Mouse (Mus musculus): Measurements from ENCODE around the gene Slc16a9. TPM values are rescaled to one million over a fixed set of nuclear protein-coding genes. Genes with fewer than 3 reads are reported as not detected.
A peak's percentile ranks its signal among the peaks of the same experiment; 100 is the strongest.

Slc16a9 gene
- polyA plus RNA-seq, 1 experiment: 3.7 TPM

DNA sequence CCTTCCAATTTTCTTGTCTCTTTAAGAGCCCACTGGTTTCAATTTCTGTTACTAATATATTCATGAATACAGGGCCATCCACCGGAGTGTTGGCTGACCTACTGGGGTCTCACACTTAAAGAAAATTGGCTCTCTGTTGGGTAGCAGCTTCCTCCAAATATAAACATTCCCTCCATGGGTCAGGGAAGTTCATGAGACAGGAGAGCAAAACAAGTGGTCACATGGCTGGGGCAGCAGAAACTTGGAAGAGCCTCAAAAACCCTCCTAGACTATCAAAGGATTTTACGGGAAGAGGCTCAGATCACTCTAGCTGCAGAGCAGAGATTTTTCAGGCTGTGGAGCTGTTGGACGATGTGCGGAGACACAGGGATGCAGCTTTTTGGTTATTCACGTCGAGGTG, 19.1 kb upstream of the Slc16a9 start:
- 59% methylated on average over 6 of the region's 6 CpGs for WGBS

DNA sequence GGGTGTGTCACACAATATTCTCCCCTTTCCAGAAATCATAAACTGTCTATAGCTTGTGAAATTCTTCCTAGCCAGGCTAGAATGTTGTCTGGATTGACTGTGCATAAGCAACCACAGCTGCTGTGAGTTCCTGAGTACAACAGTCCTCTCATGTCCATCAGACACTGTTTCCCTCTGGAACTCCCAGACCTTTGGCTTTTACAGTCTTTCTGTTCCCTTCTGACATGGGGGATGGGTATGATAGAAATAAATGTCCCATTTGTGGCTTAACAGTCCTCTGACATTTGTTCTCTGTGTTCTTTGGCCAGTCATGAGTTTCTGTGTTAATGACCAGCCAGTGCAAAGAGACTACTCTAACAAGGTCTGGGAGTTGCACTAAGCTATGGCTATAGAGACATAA, 18.3 kb upstream of the Slc16a9 start:
- TF ChIP-seq CTCF (IDR thresholded peaks at IDR 0.05; ENCODE audit: borderline replicate concordance, insufficient read depth, low read depth, low read length) (no peak), POLR2A (IDR thresholded peaks at IDR 0.05; ENCODE audit: borderline replicate concordance, insufficient read depth, low read length) (no peak)
- no peak overlapping the region for H3K4me3 ChIP-seq (replicated peaks; ENCODE audit: insufficient read depth, low read depth, low read length)
- no peak overlapping the region for H3K27ac ChIP-seq (ENCODE audit: insufficient read depth, low read length)
- no peak for DNase-seq
- no peaks in the 10 kb centered on the region for H3K27me3 ChIP-seq (ENCODE audit: control insufficient read depth, insufficient read depth, low read length)
- no peaks in the 10 kb centered on the region for H3K4me1 ChIP-seq (ENCODE audit: control insufficient read depth, insufficient read depth, low read length)

More for the DNA sequence above, 19.1 kb upstream of the Slc16a9 start:
- no peak for TF ChIP-seq CTCF (IDR thresholded peaks at IDR 0.05; ENCODE audit: borderline replicate concordance, insufficient read depth, low read depth, low read length)
- no peak for TF ChIP-seq POLR2A (IDR thresholded peaks at IDR 0.05; ENCODE audit: borderline replicate concordance, insufficient read depth, low read length)
- no peak overlapping the region for H3K4me3 ChIP-seq (replicated peaks; ENCODE audit: insufficient read depth, low read depth, low read length)
- no peak overlapping the region for H3K27ac ChIP-seq (ENCODE audit: insufficient read depth, low read length)
- H3K27me3 ChIP-seq (ENCODE audit: control insufficient read depth, insufficient read depth, low read length): no peaks in the 10 kb centered on the region
- H3K4me1 ChIP-seq (ENCODE audit: control insufficient read depth, insufficient read depth, low read length): no peaks in the 10 kb centered on the region
- no peak for DNase-seq

DNA sequence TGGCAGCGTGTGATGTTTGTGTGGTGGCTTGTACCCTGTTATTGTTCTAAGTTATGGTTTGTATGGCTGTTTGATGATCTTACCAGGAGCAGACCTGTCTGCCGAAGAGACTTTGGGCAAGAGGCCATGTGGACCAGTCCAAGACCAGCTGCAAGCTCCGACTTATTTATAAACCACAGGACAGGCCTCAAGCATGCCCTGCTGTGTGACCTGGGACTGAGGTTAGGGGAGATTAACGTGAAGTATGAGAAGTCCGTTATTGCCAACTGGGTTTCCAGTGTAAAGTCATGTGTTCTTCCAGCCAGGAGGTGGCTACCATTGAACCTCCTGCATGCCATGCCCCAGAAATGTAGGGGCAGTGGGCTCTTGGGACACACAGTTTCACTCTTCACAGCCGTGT, 14.5 kb upstream of the Slc16a9 start:
- Histone ChIP-seq H3K27ac (ENCODE audit: insufficient read depth, low read length) (no peak overlapping the region), H3K27me3 (ENCODE audit: control insufficient read depth, insufficient read depth, low read length) (no peaks in the 10 kb centered on the region; the same call in 1 of the 2 replicates), H3K4me1 (ENCODE audit: control insufficient read depth, insufficient read depth, low read length) (no peaks in the 10 kb centered on the region), H3K4me3 (replicated peaks; ENCODE audit: insufficient read depth, low read depth, low read length) (no peak overlapping the region)
- WGBS: 36% methylated on average over 6 of the region's 6 CpGs
- TF ChIP-seq CTCF (IDR thresholded peaks at IDR 0.05; ENCODE audit: borderline replicate concordance, insufficient read depth, low read depth, low read length): no peak
- TF ChIP-seq POLR2A (IDR thresholded peaks at IDR 0.05; ENCODE audit: borderline replicate concordance, insufficient read depth, low read length): no peak
- no peak for DNase-seq

DNA sequence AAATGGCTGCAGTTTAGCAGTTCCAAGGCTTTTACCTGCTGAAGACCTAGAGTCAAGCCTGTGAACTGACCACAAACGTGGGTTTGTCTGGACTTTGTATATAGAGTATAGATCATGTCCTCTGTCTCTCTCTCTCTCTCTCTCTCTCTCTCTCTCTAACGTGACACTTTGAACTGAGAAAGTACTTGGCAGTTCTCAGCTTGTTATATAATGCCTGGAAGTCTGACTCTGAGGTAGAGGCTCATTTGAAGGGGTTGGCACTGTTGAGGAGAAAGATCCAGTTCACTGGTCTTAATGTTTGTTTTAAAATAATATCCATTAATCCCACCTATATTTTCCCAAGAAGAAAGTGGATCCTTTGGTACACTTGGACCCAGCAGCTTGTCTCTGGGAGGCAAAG, 7.0 kb upstream of the Slc16a9 start:
- Histone ChIP-seq H3K4me1 (ENCODE audit: control insufficient read depth, insufficient read depth, low read length) (no peaks in the 10 kb centered on the region), H3K4me3 (replicated peaks; ENCODE audit: insufficient read depth, low read depth, low read length) (no peak overlapping the region), H3K27me3 (ENCODE audit: control insufficient read depth, insufficient read depth, low read length) (no peaks in the 10 kb centered on the region; the same call in 1 of the 2 replicates), H3K27ac (ENCODE audit: insufficient read depth, low read length) (no peak overlapping the region)
- TF ChIP-seq POLR2A (IDR thresholded peaks at IDR 0.05; ENCODE audit: borderline replicate concordance, insufficient read depth, low read length) (no peak), CTCF (IDR thresholded peaks at IDR 0.05; ENCODE audit: borderline replicate concordance, insufficient read depth, low read depth, low read length) (no peak)
- no peak for DNase-seq
- WGBS: 72% methylated on average over 2 of the region's 2 CpGs

- H3K4me1 ChIP-seq (ENCODE audit: control insufficient read depth, insufficient read depth, low read length): no peaks in the 10 kb centered on the region; the same call in 1 of the 2 replicates
- H3K27ac ChIP-seq (ENCODE audit: insufficient read depth, low read length): no peak overlapping the region
- peak in 1 of 2 experiments; percentile 6 for DNase-seq
- 65% methylated on average over 8 of the region's 8 CpGs for WGBS
- H3K27me3 ChIP-seq (ENCODE audit: control insufficient read depth, insufficient read depth, low read length): no peaks in the 10 kb centered on the region
- TF ChIP-seq POLR2A (IDR thresholded peaks at IDR 0.05; ENCODE audit: borderline replicate concordance, insufficient read depth, low read length) (no peak), CTCF (IDR thresholded peaks at IDR 0.05; ENCODE audit: borderline replicate concordance, insufficient read depth, low read depth, low read length) (no peak)
- no peak overlapping the region for H3K4me3 ChIP-seq (replicated peaks; ENCODE audit: insufficient read depth, low read depth, low read length)
Observed at GRCm38 (mm10) chr10:70242751-70243444, 2.0 kb upstream of the Slc16a9 start.

DNA sequence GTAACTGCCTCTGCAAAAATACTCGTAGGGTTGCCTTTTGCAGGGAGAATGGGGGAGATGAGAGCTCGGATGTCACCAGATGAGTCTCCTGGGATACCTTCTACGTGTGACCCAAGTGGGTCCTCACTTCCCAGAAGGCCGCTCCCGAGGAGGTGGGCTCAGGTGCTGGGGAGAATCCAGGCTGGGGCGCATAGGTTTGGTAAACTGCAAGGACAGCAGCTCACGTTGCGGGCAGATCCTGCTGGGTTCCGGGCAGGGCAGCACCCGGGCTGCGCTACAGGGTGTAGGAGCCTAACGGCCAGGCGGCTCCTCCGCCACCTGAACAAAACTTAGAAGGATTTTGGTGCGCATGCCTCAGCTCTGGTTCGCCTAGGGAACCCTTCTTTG, 652 bp downstream of the Slc16a9 start:
- H3K4me3 ChIP-seq (replicated peaks; ENCODE audit: insufficient read depth, low read depth, low read length): peak overlapping the region; percentile 65
- H3K27me3 ChIP-seq (ENCODE audit: control insufficient read depth, insufficient read depth, low read length): no peaks in the 10 kb centered on the region
- DNase-seq: peak; percentile 29 to 47
- H3K27ac ChIP-seq (ENCODE audit: insufficient read depth, low read length): no peak overlapping the region
- TF ChIP-seq CTCF (IDR thresholded peaks at IDR 0.05; ENCODE audit: borderline replicate concordance, insufficient read depth, low read depth, low read length) (no peak), POLR2A (IDR thresholded peaks at IDR 0.05; ENCODE audit: borderline replicate concordance, insufficient read depth, low read length) (no peak)
- H3K4me1 ChIP-seq (ENCODE audit: control insufficient read depth, insufficient read depth, low read length): no peaks in the 10 kb centered on the region; the same call in 1 of the 2 replicates
- 2% methylated on average over 16 of the region's 16 CpGs for WGBS

- no peak overlapping the region for H3K27ac ChIP-seq (ENCODE audit: insufficient read depth, low read length)
- DNase-seq: no peak
- H3K4me1 ChIP-seq (ENCODE audit: control insufficient read depth, insufficient read depth, low read length): no peaks in the 10 kb centered on the region; the same call in 1 of the 2 replicates
- H3K4me3 ChIP-seq (replicated peaks; ENCODE audit: insufficient read depth, low read depth, low read length): peak overlapping the region; percentile 65
- H3K27me3 ChIP-seq (ENCODE audit: control insufficient read depth, insufficient read depth, low read length): no peaks in the 10 kb centered on the region
- no peak for TF ChIP-seq POLR2A (IDR thresholded peaks at IDR 0.05; ENCODE audit: borderline replicate concordance, insufficient read depth, low read length)
- no peak for TF ChIP-seq CTCF (IDR thresholded peaks at IDR 0.05; ENCODE audit: borderline replicate concordance, insufficient read depth, low read depth, low read length)
- WGBS: 58% methylated on average over 9 of the region's 9 CpGs
Observed at GRCm38 (mm10) chr10:70246076-70246475, 1.2 kb downstream of the Slc16a9 start.

- WGBS: 90% methylated on average over 4 of the region's 4 CpGs
- H3K4me1 ChIP-seq (ENCODE audit: control insufficient read depth, insufficient read depth, low read length): peaks cover 2% of the 10 kb centered on the region; the same call in 1 of the 2 replicates
- TF ChIP-seq CTCF (IDR thresholded peaks at IDR 0.05; ENCODE audit: borderline replicate concordance, insufficient read depth, low read depth, low read length): no peak
- TF ChIP-seq POLR2A (IDR thresholded peaks at IDR 0.05; ENCODE audit: borderline replicate concordance, insufficient read depth, low read length): no peak
- H3K27me3 ChIP-seq (ENCODE audit: control insufficient read depth, insufficient read depth, low read length): no peaks in the 10 kb centered on the region
- H3K27ac ChIP-seq (ENCODE audit: insufficient read depth, low read length): no peak overlapping the region
- no peak for DNase-seq
- no peak overlapping the region for H3K4me3 ChIP-seq (replicated peaks; ENCODE audit: insufficient read depth, low read depth, low read length)
Observed at GRCm38 (mm10) chr10:70250354-70250753, 5.5 kb downstream of the Slc16a9 start.
